Mouse (Mus musculus): ENCODE results near the gene Foxr1.

DNA sequence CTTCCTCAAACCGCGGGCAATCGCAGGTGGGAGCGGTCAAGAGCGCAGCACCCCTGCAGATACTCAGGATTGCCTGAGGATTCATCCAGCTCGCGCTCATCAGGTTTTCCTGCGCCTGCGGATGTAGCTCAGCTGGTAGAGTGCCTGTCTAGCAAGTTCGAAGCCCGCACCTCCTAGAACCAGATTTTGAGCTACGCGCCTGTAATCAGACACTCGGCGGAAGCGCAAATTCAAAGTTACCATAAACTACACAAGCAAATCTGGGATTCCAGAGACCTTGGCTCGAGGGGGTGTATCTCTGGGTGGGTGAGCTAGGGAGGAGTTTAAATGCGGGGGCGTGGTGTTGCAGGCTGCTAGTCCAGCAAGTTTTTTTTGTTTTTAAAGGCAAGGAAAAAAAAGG is at the start of gene Foxr1:
- TF ChIP-seq EP300 (IDR thresholded peaks at IDR 0.05; ENCODE audit: low read depth): no peak
- no peak for TF ChIP-seq CTCF (IDR thresholded peaks at IDR 0.05; ENCODE audit: low read depth)
